Mouse (Mus musculus) thymus, adult 18-20 months (tissue): Measurements from ENCODE around the gene Tnfsf10.

Experiments
- DNase-seq, 2 experiments: peaks; one replicate each; pipeline ENCODE4 v3.0.0; 2022; ENCODE audit warnings: mixed read lengths in 2 of 2

Gene Tnfsf10

GRCm38 (mm10) chr3:27371725-27372650 lies 55.2 kb downstream of the Tnfsf10 start:
- DNase-seq = no peak

GRCm38 (mm10) chr3:27374396-27374795 lies 57.6 kb downstream of the Tnfsf10 start:
- DNase-seq = no peak

GRCm38 (mm10) chr3:27377935-27378334 lies 61.1 kb downstream of the Tnfsf10 start:
- DNase-seq = no peak

GRCm38 (mm10) chr3:27384836-27385235 lies 68.0 kb downstream of the Tnfsf10 start:
- no peak for DNase-seq

- no peak for DNase-seq
These were observed 73.1 kb downstream of the Tnfsf10 start for GRCm38 (mm10) chr3:27389923-27390322.
